Mouse (Mus musculus) heart, adult 2 months (tissue): ENCODE data around the gene Nap1l1. TPM values are rescaled to one million over a fixed set of nuclear protein-coding genes. Genes with fewer than 3 reads are reported as not detected.

Source experiments
- DNase-seq, 2 experiments: peaks; one replicate each; pipeline ENCODE4 v3.0.0; 2021
- H3K27ac ChIP-seq: fragments of 200-600 bp; 2 replicates; pipeline ENCODE4 v1.8.1; 2022
- H3K27me3 ChIP-seq: fragments of 200-500 bp; 2 replicates; pipeline ENCODE4 v1.6.1; 2012; ENCODE audit warnings: mild to moderate bottlenecking, low read length, inconsistent platforms, mixed read lengths; ENCODE audit not compliant: control insufficient read depth, insufficient read depth
- H3K36me3 ChIP-seq: fragments of 200-500 bp; 2 replicates; pipeline ENCODE4 v1.6.1; 2012; ENCODE audit warnings: low read length, inconsistent platforms; ENCODE audit not compliant: control insufficient read depth, insufficient read depth
- H3K4me1 ChIP-seq: fragments of 200-500 bp; 2 replicates; pipeline ENCODE4 v1.6.1; 2011; ENCODE audit warnings: low read length; ENCODE audit not compliant: control insufficient read depth, insufficient read depth
- H3K4me3 ChIP-seq: fragments of 200-600 bp; 2 replicates; pipeline ENCODE4 v1.8.1; 2022
- H3K79me2 ChIP-seq: fragments of 200-500 bp; replicated peaks from 2 replicates; pipeline ENCODE4 v1.6.1; 2012; ENCODE audit warnings: mild to moderate bottlenecking, inconsistent platforms, low read length, moderate library complexity, mixed read lengths; ENCODE audit not compliant: control insufficient read depth, insufficient read depth
- H3K9ac ChIP-seq: fragments of 200-500 bp; 2 replicates; pipeline ENCODE4 v1.6.1; 2012; ENCODE audit warnings: low read depth, mild to moderate bottlenecking, control low read depth, inconsistent platforms, low read length, mixed read lengths
- CTCF ChIP-seq: fragments of 200-600 bp; IDR thresholded peaks from 2 replicates; pipeline ENCODE4 v1.8.1; 2022; ENCODE audit warnings: antibody characterized with exemption, mild to moderate bottlenecking, moderate library complexity
- EP300 ChIP-seq: fragments of 200-500 bp; IDR thresholded peaks from 2 replicates; pipeline ENCODE4 v1.6.1; 2011; ENCODE audit warnings: low read depth, low read length, control low read depth; ENCODE audit not compliant: insufficient read depth
- POLR2A ChIP-seq: fragments of 200-500 bp; IDR thresholded peaks from 2 replicates; pipeline ENCODE4 v1.6.1; 2011; ENCODE audit warnings: mild to moderate bottlenecking, low read depth, low read length, control low read depth; ENCODE audit not compliant: insufficient read depth
- WGBS: fragments of 180-500 bp; shearing (Covaris S2); methylation state at CpG from one replicate; pipeline ENCODE4 v1.1.7; 2018; 5-methylcytosine and 5-hydroxymethylcytosine counted together
- intact Hi-C: fragments of 180-260 bp; cut with DNase I; formaldehyde crosslinking; loops from one replicate; pipeline ENCODE4 v1.15.1; 2025
- polyA plus RNA-seq: library from polyadenylated mRNA; depleted of rRNA; stranded (reverse); fragments of >200 nt; gene quantifications from 2 replicates; pipeline ENCODE4 v1.2.3, GENCODE M21; 2012
- total RNA-seq, 2 experiments: library from RNA; stranded (reverse); gene quantifications; 2 replicates each; pipeline ENCODE4 v1.2.3; 2021

The Nap1l1 gene
- total and polyA plus RNA-seq, 3 experiments = 10.5 to 66.7 (median 66.6) TPM

GRCm38 (mm10) chr10:111527057-111527456, 54.0 kb downstream of the Nap1l1 start:
- Histone ChIP-seq H3K79me2 (no peaks in the 10 kb centered on the region), H3K9ac (no peak overlapping the region), H3K4me1 (no peaks in the 10 kb centered on the region; the same call in 1 of the 2 replicates), H3K36me3 (no peaks in the 10 kb centered on the region), H3K27me3 (no peaks in the 10 kb centered on the region), H3K4me3 (no peak overlapping the region), H3K27ac (no peak overlapping the region)
- no peak for DNase-seq
- WGBS = 69% methylated on average over 5 of the region's 5 CpGs
- intact Hi-C loops = no loop called here
- TF ChIP-seq POLR2A (no peak), CTCF (no peak), EP300 (no peak)

- H3K27ac ChIP-seq = no peak overlapping the region
- H3K4me1 ChIP-seq = no peaks in the 10 kb centered on the region; the same call in 1 of the 2 replicates
- H3K79me2 ChIP-seq = no peaks in the 10 kb centered on the region
- TF ChIP-seq CTCF (no peak), POLR2A (no peak), EP300 (no peak)
- no peaks in the 10 kb centered on the region for H3K27me3 ChIP-seq
- 83% methylated on average over 7 of the region's 7 CpGs for WGBS
- no peak overlapping the region for H3K4me3 ChIP-seq
- intact Hi-C loops = no loop called here
- no peaks in the 10 kb centered on the region for H3K36me3 ChIP-seq
- DNase-seq = no peak
- H3K9ac ChIP-seq = no peak overlapping the region
These were observed 54.6 kb downstream of the Nap1l1 start for GRCm38 (mm10) chr10:111527613-111528012.

GRCm38 (mm10) chr10:111528283-111528682, 55.3 kb downstream of the Nap1l1 start:
- TF ChIP-seq EP300 = no peak
- TF ChIP-seq CTCF = no peak
- TF ChIP-seq POLR2A = no peak
- intact Hi-C loops = no loop called here

GRCm38 (mm10) chr10:111530398-111530797, 57.4 kb downstream of the Nap1l1 start:
- WGBS = 90% methylated on average over 7 of the region's 7 CpGs
- no peak for DNase-seq
- H3K79me2 ChIP-seq = no peaks in the 10 kb centered on the region
- H3K36me3 ChIP-seq = no peaks in the 10 kb centered on the region
- no peaks in the 10 kb centered on the region for H3K27me3 ChIP-seq
- H3K27ac ChIP-seq = no peak overlapping the region
- intact Hi-C loops = no loop called here
- H3K4me1 ChIP-seq = no peaks in the 10 kb centered on the region; the same call in 1 of the 2 replicates
- no peak overlapping the region for H3K4me3 ChIP-seq
- H3K9ac ChIP-seq = no peak overlapping the region
- TF ChIP-seq POLR2A (no peak), CTCF (no peak), EP300 (no peak)

More at GRCm38 (mm10) chr10:111528283-111528682, 55.3 kb downstream of the Nap1l1 start:
- Histone ChIP-seq H3K27ac (no peak overlapping the region), H3K4me3 (no peak overlapping the region), H3K36me3 (no peaks in the 10 kb centered on the region), H3K79me2 (no peaks in the 10 kb centered on the region), H3K9ac (no peak overlapping the region), H3K4me1 (no peaks in the 10 kb centered on the region; the same call in 1 of the 2 replicates), H3K27me3 (no peaks in the 10 kb centered on the region)
- WGBS = 67% methylated on average over 4 of the region's 4 CpGs
- DNase-seq = no peak

- intact Hi-C loops = no loop called here
These were observed 61.7 kb downstream of the Nap1l1 start for GRCm38 (mm10) chr10:111534691-111535090.

GRCm38 (mm10) chr10:111537410-111537809, 64.4 kb downstream of the Nap1l1 start:
- TF ChIP-seq POLR2A = no peak
- no peak for TF ChIP-seq EP300
- Histone ChIP-seq H3K36me3 (no peaks in the 10 kb centered on the region), H3K27ac (no peak overlapping the region), H3K4me3 (no peak overlapping the region), H3K4me1 (no peaks in the 10 kb centered on the region), H3K9ac (no peak overlapping the region), H3K79me2 (no peaks in the 10 kb centered on the region), H3K27me3 (no peaks in the 10 kb centered on the region)
- intact Hi-C loops = no loop called here
- WGBS = 57% methylated on average over 19 of the region's 19 CpGs
- no peak for DNase-seq

More at GRCm38 (mm10) chr10:111534691-111535090, 61.7 kb downstream of the Nap1l1 start:
- no peak for DNase-seq
- H3K36me3 ChIP-seq = no peaks in the 10 kb centered on the region
- no peak overlapping the region for H3K9ac ChIP-seq
- no peak overlapping the region for H3K27ac ChIP-seq
- H3K4me3 ChIP-seq = no peak overlapping the region
- no peaks in the 10 kb centered on the region for H3K27me3 ChIP-seq
- no peaks in the 10 kb centered on the region for H3K4me1 ChIP-seq
- H3K79me2 ChIP-seq = no peaks in the 10 kb centered on the region
- 93% methylated on average over 8 of the region's 8 CpGs for WGBS
- no peak for TF ChIP-seq CTCF
- no peak for TF ChIP-seq EP300
- TF ChIP-seq POLR2A = no peak
